Mouse (Mus musculus): ENCODE results near the gene Atxn3.
A peak's percentile ranks its signal among the peaks of the same experiment; 100 is the strongest.

Gene Atxn3

GRCm38 (mm10) chr12:101889351-101889750 lies 68.7 kb downstream of the Atxn3 start:
- DNase-seq (ENCODE audit: low spot score): no peak

DNA sequence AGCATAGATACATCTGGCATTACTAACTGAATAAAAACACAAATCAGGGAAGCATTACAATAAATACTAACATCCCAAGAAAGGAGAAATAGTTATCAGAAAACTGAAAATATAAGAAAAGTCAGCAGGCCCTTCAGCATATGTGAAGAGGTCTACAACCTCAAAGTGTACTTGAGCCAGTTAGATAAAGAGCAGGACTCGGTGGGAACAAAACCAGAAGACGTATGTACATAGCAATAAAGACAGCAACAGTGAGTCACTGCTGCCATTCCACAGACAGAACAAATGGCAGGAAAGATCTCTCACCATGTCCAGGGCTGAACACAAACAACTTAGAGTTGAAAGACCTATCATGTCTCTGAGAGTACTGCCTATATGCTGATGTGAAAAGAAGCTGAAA lies 69.7 kb downstream of the Atxn3 start:
- DNase-seq (ENCODE audit: low spot score): no peak

DNA sequence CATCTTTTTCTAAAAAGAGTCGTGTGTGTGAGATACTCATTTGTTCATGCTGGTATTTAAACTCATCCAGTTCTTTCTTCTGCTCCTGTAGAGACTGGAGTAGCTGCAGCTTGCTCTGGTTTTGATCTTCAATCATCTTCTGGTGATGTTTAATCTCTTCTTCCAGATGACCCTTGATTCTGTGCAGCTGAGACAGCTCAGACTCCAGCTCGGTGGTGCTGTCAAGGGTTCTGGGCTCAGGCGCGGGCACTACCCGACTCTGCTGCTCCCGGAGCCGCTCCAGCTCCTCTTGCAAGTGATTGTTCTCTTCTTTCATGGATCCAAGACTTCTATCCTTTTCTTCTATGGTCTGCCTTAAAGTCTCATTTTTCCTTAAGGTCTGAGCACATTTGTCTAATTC lies 73.1 kb downstream of the Atxn3 start:
- DNase-seq (ENCODE audit: low spot score): no peak

DNA sequence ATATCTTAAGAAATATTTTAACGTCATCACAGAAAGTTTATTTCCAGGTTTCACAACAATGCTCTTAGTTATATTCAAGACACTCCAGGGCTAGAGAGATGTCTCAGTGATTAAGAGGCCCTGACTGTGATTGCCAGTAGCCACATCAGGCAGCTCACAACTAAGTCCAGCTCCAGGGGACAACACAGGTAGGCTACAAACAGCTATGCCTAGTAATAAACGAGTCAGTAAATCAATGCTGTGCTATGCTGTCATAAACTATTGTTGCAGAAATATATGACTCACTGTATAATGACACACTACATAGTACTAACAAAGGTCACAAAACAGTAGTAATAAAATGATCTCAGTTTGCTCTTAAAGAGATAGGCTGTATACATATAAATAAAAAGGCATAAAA lies 81.7 kb downstream of the Atxn3 start:
- DNase-seq (ENCODE audit: low spot score): no peak

DNA sequence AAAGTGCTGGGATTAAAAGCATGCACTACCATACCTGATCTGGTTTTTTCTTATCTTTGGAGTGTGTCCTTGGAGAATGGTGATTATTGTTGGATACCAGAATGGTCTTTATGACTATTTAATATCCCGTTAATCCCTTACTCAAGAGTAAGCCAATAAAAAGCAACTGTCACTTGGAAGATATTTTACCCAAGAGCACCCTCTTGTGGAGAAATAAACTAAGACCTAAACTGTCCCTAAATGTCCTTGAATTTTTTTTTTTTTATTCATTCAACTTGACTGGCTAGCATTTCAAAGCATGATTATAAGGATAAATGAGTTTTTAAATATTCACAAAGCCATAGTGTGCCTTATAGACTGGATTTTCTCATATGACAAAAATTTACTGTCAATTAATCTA lies 82.9 kb downstream of the Atxn3 start:
- peak; percentile 77 for DNase-seq (ENCODE audit: low spot score)
